Mouse (Mus musculus): ENCODE results near the gene Pkd2l1. TPM values are rescaled to one million over a fixed set of nuclear protein-coding genes. Genes with fewer than 3 reads are reported as not detected.
A peak's percentile ranks its signal among the peaks of the same experiment; 100 is the strongest.

The Pkd2l1 gene
- polyA plus RNA-seq, 1 experiment from 2014 or later: not detected

DNA sequence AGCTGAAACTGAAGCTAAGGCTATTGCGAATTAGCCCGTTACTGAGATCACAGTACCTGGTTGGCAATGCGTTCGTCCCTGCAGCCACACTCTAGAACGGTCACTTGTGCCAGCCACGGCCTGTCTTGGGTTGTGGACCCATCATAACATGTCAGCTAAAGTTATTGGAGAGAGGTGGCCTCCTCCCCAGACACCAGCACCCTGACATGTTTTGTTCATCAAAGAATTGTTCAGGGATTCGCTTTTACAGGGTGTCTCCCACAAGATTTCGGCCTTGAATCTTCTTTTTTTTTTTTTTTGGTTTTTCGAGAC is 45.7 kb downstream of the Pkd2l1 start:
- 62% methylated on average over 9 of the region's 9 CpGs for WGBS
- ATAC-seq: peak; percentile 63
- no peaks in the 10 kb centered on the region for H3K27me3 ChIP-seq (replicated peaks; ENCODE audit: control insufficient read depth, insufficient read depth, low read length)
- H3K4me2 ChIP-seq (ENCODE audit: low read length): peak overlapping the region; percentile 76
- peak overlapping the region; percentile 77 for H3K4me3 ChIP-seq (replicated peaks; ENCODE audit: low read length)
- peak overlapping the region; percentile 84; the same call in 1 of the 2 replicates for H3K9ac ChIP-seq (replicated peaks; ENCODE audit: low read depth, low read length)
- no peaks in the 10 kb centered on the region for H3K9me3 ChIP-seq (ENCODE audit: control insufficient read depth, low read length)
- no peak overlapping the region for H3K27ac ChIP-seq (ENCODE audit: low read length)
- H3K4me1 ChIP-seq (replicated peaks; ENCODE audit: control insufficient read depth, insufficient read depth, low read length): peaks cover 18% of the 10 kb centered on the region
- H3K36me3 ChIP-seq (ENCODE audit: control insufficient read depth, insufficient read depth): peaks cover 12% of the 10 kb centered on the region

DNA sequence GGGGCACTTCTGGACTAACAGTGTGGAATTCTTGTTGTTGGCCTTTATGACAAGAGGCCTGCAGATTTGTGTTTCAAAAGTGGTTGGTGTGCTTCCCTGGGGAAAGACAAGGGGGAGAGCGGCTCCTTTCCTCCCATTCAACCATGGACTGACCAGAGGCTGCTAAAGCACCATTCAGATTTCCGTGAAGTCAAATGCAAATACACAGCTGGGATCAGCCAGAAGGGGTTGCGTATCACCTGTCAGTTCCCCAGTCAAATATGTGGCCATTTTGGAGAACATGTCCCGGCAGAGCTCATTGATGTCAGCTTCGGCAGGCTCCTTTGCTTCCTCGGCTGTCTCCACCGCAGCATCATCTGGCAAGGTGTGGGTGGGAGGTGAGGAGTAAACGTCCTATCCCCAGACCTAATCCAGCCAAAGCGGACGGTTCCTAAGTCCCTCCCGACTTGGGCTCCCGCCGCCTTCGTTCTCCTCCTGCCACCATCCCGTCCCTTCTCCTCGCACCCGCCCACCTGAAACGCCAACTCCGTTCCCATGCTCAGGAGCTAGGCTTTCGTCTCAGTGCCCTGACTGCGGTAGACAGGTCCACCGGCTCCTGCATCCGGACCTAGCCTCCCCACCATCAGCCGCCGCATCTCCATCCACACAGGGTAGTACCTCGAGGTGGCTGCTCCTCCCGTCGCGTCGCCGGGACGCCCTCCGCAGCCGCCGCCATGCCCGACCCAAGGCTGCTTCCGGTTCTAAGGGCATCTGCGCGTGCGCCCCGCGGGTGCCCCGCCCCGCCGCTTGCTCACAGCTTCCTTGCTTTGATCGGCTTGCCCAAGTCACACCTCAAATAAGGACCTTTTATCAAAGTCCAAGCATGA is 46.3 kb downstream of the Pkd2l1 start, which contains the start of gene Bloc1s2:
Bloc1s2 (minus strand) TSS at position 745 of the 866 bp plus-strand sequence.
- peak; percentile 96 for ATAC-seq
- Histone ChIP-seq H3K9me3 (ENCODE audit: control insufficient read depth, low read length) (no peaks in the 10 kb centered on the region), H3K36me3 (ENCODE audit: control insufficient read depth, insufficient read depth) (peaks cover 17% of the 10 kb centered on the region), H3K4me3 (replicated peaks; ENCODE audit: low read length) (peak within 1 kb of the TSS; percentile 77), H3K4me1 (replicated peaks; ENCODE audit: control insufficient read depth, insufficient read depth, low read length) (peaks cover 18% of the 10 kb centered on the region), H3K4me2 (ENCODE audit: low read length) (peak within 1 kb of the TSS; percentile 76), H3K9ac (replicated peaks; ENCODE audit: low read depth, low read length) (peak within 1 kb of the TSS; percentile 84), H3K27ac (ENCODE audit: low read length) (peak within 1 kb of the TSS; percentile 31; the same call in 1 of the 2 replicates), H3K27me3 (replicated peaks; ENCODE audit: control insufficient read depth, insufficient read depth, low read length) (no peaks in the 10 kb centered on the region)
- WGBS: 2% methylated on average over 46 of the region's 46 CpGs

DNA sequence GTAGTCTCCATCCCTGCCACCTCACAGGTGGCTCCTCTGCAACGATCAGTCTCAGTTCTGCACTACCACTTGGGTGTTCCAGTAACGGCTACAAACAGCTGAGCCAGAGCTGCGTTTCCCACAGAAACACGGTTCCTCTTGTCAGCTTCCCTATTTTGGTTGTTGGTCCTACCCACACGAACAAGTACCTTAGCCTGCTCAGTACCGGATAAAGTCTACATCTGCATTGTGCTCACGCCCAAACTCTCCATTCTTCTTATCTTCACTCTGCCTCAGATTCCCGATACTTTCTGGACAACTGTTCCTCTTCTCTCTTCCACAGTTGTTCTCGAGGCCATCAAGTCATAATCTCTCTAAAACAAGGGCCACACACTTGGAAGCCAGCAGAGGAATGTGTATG is 47.9 kb downstream of the Pkd2l1 start:
- Histone ChIP-seq H3K27me3 (replicated peaks; ENCODE audit: control insufficient read depth, insufficient read depth, low read length) (no peaks in the 10 kb centered on the region), H3K9ac (replicated peaks; ENCODE audit: low read depth, low read length) (no peak overlapping the region), H3K36me3 (ENCODE audit: control insufficient read depth, insufficient read depth) (peaks cover 21% of the 10 kb centered on the region), H3K4me2 (ENCODE audit: low read length) (no peak overlapping the region), H3K4me3 (replicated peaks; ENCODE audit: low read length) (no peak overlapping the region), H3K4me1 (replicated peaks; ENCODE audit: control insufficient read depth, insufficient read depth, low read length) (peaks cover 18% of the 10 kb centered on the region), H3K9me3 (ENCODE audit: control insufficient read depth, low read length) (no peaks in the 10 kb centered on the region), H3K27ac (ENCODE audit: low read length) (no peak overlapping the region)
- ATAC-seq: no peak
- 91% methylated on average over 9 of the region's 9 CpGs for WGBS

DNA sequence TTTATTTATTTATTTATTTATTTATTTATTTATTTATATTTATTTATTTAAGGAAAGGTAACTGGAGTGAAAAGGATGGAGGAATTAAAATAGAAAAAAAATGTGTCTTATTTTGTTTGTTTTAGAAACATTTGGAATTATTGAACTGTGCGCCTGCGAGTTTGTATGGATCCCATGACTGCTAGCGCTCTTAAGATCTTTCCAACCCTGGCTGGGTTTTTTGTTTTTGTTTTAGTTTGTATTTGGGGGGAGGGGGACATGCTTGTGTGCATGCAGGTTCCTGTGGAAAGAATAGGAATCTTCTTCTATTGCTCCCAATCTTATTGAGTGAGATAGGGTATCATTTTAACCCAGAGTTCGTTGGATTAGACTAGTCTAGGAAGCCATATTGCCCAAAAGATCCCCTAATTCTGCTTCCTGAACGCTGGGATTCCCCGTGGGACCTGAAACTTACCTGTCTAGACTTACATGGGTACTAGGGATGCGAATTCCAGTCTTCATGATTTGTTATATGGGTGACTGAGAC is 56.2 kb downstream of the Pkd2l1 start:
- Histone ChIP-seq H3K27ac (ENCODE audit: low read length) (no peak overlapping the region), H3K4me1 (replicated peaks; ENCODE audit: control insufficient read depth, insufficient read depth, low read length) (peaks cover 10% of the 10 kb centered on the region), H3K9me3 (ENCODE audit: control insufficient read depth, low read length) (no peaks in the 10 kb centered on the region), H3K36me3 (ENCODE audit: control insufficient read depth, insufficient read depth) (peaks cover 13% of the 10 kb centered on the region), H3K9ac (replicated peaks; ENCODE audit: low read depth, low read length) (peak overlapping the region; percentile 20; the same call in 1 of the 2 replicates), H3K27me3 (replicated peaks; ENCODE audit: control insufficient read depth, insufficient read depth, low read length) (no peaks in the 10 kb centered on the region), H3K4me3 (replicated peaks; ENCODE audit: low read length) (peak overlapping the region; percentile 39), H3K4me2 (ENCODE audit: low read length) (peak overlapping the region; percentile 57)
- 25% methylated on average over 7 of the region's 7 CpGs for WGBS
- ATAC-seq: peak; percentile 31

DNA sequence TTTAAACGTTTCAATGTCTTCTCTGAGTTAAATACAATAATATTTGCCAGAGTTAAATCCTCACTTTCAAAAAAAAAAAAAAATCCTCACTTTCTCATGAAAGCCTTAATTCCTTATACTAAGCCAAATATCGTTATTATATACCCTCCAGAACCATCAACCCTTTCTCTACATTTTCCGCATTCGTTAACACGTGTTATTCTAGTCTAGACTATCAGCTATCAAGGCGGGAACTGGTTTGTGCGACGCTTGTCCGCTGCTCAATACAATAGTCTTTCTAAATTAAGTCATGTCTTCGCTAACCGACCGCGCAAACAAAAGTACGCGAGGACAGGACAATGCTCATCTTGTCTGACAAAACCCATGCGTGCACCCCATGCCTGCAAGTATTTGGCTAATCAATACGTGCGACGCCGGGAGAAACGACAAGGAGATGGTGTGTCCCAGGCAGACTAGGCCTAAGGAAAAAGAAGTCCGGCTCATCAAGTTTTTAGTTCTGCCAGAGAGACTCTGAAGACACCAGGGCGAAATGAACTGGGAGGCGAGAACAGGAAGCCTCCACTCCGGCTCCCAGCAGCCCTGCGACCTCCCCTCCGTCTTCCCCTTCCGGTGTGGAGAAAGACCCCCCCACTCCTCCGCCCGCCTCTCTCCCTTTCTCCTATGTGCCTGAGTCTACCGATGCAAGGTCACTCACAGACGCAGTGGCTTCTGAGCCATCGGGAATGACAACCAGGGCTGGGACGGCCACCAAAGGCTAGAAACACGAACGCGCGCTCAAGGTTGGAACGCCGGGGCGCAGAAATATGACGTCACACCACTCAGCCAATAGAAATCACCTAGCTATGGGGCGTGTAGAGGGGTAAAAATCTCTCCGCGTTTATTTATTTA is 56.9 kb downstream of the Pkd2l1 start, which contains the start of gene Cwf19l1:
Cwf19l1 (minus strand) TSS at position 805 of the 888 bp plus-strand sequence.
- peak; percentile 93 for ATAC-seq
- H3K9me3 ChIP-seq (ENCODE audit: control insufficient read depth, low read length): no peaks in the 10 kb centered on the region
- H3K4me1 ChIP-seq (replicated peaks; ENCODE audit: control insufficient read depth, insufficient read depth, low read length): peaks cover 10% of the 10 kb centered on the region
- no peaks in the 10 kb centered on the region for H3K27me3 ChIP-seq (replicated peaks; ENCODE audit: control insufficient read depth, insufficient read depth, low read length)
- H3K27ac ChIP-seq (ENCODE audit: low read length): peak within 1 kb of the TSS; percentile 88
- peak within 1 kb of the TSS; percentile 66 for H3K9ac ChIP-seq (replicated peaks; ENCODE audit: low read depth, low read length)
- under 1% methylated on average over 45 of the region's 45 CpGs for WGBS
- H3K4me3 ChIP-seq (replicated peaks; ENCODE audit: low read length): peak within 1 kb of the TSS; percentile 67
- peak within 1 kb of the TSS; percentile 70 for H3K4me2 ChIP-seq (ENCODE audit: low read length)
- peaks cover 13% of the 10 kb centered on the region for H3K36me3 ChIP-seq (ENCODE audit: control insufficient read depth, insufficient read depth)

DNA sequence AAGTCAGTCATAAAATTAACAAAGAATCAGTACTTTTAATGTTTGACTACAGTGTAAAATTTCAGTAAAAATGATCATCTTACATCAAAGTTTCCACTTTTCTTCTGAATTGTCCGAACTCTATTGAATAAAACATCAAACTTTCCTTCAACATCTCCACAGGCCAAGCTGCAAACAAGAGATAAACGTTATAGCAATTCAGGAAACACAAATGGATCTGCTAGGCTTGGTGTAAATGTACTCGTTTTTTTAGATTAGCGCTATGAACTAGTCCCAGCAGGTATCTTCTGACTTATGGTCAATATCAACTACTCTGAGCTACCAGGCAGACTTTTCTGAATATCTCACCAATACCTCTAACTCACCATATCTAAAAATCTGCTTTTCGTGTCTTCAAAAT is 59.3 kb downstream of the Pkd2l1 start:
- ATAC-seq: no peak
- Histone ChIP-seq H3K4me3 (replicated peaks; ENCODE audit: low read length) (no peak overlapping the region), H3K27me3 (replicated peaks; ENCODE audit: control insufficient read depth, insufficient read depth, low read length) (no peaks in the 10 kb centered on the region), H3K36me3 (ENCODE audit: control insufficient read depth, insufficient read depth) (peaks cover 10% of the 10 kb centered on the region; the same call in 1 of the 2 replicates), H3K4me2 (ENCODE audit: low read length) (no peak overlapping the region), H3K27ac (ENCODE audit: low read length) (no peak overlapping the region), H3K9me3 (ENCODE audit: control insufficient read depth, low read length) (no peaks in the 10 kb centered on the region), H3K4me1 (replicated peaks; ENCODE audit: control insufficient read depth, insufficient read depth, low read length) (peaks cover 10% of the 10 kb centered on the region), H3K9ac (replicated peaks; ENCODE audit: low read depth, low read length) (no peak overlapping the region)
- WGBS: 91% methylated on average over 5 of the region's 5 CpGs

DNA sequence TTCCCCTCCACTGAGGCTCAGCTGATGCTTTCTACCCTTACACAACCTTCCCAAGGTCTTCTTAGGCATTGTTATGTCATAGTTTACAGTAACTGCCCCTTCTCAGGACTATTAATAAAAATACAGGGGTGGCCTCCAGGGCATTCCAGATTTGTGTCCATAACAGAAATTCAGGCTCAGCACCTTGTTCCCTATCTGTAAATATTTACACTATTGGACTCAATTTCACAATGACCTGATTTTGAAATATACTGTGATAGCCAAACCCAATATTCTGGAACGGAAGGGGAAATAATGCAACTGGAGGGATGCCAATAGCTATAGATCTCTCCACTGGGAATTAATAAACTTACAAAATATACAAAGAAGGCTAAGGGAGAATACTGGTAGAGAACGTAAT is 63.7 kb downstream of the Pkd2l1 start:
- no peak overlapping the region for H3K27ac ChIP-seq (ENCODE audit: low read length)
- WGBS: 94% methylated on average over 2 of the region's 2 CpGs
- H3K4me2 ChIP-seq (ENCODE audit: low read length): no peak overlapping the region
- no peaks in the 10 kb centered on the region for H3K9me3 ChIP-seq (ENCODE audit: control insufficient read depth, low read length)
- ATAC-seq: no peak
- no peaks in the 10 kb centered on the region for H3K27me3 ChIP-seq (replicated peaks; ENCODE audit: control insufficient read depth, insufficient read depth, low read length)
- no peaks in the 10 kb centered on the region for H3K4me1 ChIP-seq (replicated peaks; ENCODE audit: control insufficient read depth, insufficient read depth, low read length)
- H3K36me3 ChIP-seq (ENCODE audit: control insufficient read depth, insufficient read depth): peaks cover 20% of the 10 kb centered on the region
- no peak overlapping the region for H3K4me3 ChIP-seq (replicated peaks; ENCODE audit: low read length)
- no peak overlapping the region for H3K9ac ChIP-seq (replicated peaks; ENCODE audit: low read depth, low read length)

DNA sequence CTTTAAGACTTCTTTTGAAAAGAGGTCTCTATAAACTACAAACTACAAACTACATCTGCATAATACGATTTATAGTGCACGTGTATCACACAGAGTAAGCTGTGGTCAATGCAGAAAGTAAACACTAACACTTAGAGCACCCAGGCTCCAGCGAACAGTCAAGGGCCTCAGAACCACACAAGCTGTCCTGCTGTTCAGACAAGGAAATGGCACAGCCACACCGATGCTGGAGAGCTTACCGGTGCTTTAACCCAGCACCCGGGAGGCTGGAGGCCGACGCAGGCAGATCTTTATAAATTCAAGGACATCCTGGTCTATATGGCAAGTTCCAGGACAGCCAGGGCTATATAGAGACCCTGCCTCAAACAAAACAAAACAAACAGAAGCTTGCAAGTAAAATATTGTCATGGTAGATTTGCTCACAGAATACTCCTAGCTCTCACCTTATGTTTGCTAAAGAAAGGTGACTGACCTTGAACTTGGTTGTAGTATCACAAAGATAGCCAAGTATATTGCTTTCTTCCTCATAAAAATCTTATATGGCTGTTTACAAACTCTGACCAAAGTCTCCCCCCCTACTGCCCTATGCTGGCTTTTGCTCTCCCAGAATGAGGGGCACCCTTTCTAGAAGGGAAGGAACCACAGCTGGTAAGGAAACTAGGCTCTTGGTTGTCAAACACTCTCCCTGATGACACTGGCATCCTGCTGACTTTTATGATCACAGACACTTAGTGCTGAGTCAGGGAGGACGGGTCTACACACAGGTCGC is 64.3 kb downstream of the Pkd2l1 start:
- Histone ChIP-seq H3K36me3 (ENCODE audit: control insufficient read depth, insufficient read depth) (peaks cover 26% of the 10 kb centered on the region), H3K4me2 (ENCODE audit: low read length) (no peak overlapping the region), H3K4me1 (replicated peaks; ENCODE audit: control insufficient read depth, insufficient read depth, low read length) (no peaks in the 10 kb centered on the region), H3K27me3 (replicated peaks; ENCODE audit: control insufficient read depth, insufficient read depth, low read length) (no peaks in the 10 kb centered on the region), H3K9ac (replicated peaks; ENCODE audit: low read depth, low read length) (no peak overlapping the region), H3K27ac (ENCODE audit: low read length) (no peak overlapping the region), H3K4me3 (replicated peaks; ENCODE audit: low read length) (no peak overlapping the region), H3K9me3 (ENCODE audit: control insufficient read depth, low read length) (no peaks in the 10 kb centered on the region)
- no peak for ATAC-seq
- 95% methylated on average over 10 of the region's 10 CpGs for WGBS
